Mouse (Mus musculus) left cerebral cortex, postnatal 36 days (tissue): ENCODE measurements at regions not wholly inside any gene's neighbourhood (a gene's known extent, or its start where the extent isn't known, plus 50 kb on each side); places are given as distances from the start of the nearest gene placed in this dataset.
"Not testable (repeated sequence)": the region's sequence is repeated elsewhere in the genome, so short reads cannot be mapped to it uniquely, and the experiment has no call there.

Source experiments
- DNase-seq, 2 experiments: peaks; one replicate each; pipeline ENCODE4 v3.0.0; 2021 to 2022; ENCODE audit warnings: low spot score in 2 of 2, mixed read lengths in 1 of 2
- intact Hi-C: fragments of 180-260 bp; cut with DNase I; formaldehyde crosslinking; loops from one replicate; pipeline ENCODE4 v1.15.1; 2025

DNA sequence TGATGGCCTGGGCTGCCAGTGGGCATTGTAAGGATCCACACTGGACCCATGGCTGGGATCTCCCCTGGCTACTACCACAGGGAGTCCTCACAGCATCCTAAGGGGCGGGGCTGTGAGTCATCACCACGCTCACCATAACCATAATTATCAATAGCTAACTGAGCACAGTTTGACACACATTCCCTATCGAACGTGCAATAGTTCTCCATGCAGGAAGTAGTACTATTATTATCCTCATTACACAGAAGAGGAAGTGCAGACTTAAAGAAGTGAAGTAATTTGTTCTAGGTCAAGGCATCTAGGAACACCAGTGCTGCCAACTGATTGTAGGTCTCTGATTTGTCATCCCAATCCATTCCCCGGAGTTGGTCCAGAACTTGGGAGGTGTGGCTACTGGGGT lies 84.1 kb upstream of the Trim2 start:
- intact Hi-C loops, result no loop called here
- DNase-seq, result no peak

DNA sequence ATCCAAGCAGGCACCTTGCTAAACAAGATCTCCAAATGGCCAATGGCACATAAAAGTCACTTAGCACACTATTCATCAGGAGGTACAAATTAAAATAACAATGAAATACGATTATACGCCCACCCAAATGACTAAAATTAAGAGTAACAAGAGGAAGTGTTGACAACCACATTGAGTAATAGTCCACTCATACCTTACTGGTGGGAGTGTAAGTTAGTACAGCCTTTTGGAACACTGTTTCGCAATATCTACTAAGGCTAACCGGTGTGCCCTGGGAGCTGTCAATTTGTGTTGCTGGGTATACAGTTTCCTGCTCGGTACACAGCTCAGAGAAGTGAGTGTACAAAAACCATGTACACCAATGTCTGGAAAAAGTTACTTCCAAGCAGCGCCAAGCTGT lies 81.8 kb upstream of the Trim2 start:
- intact Hi-C loops, result no loop called here
- no peak for DNase-seq

DNA sequence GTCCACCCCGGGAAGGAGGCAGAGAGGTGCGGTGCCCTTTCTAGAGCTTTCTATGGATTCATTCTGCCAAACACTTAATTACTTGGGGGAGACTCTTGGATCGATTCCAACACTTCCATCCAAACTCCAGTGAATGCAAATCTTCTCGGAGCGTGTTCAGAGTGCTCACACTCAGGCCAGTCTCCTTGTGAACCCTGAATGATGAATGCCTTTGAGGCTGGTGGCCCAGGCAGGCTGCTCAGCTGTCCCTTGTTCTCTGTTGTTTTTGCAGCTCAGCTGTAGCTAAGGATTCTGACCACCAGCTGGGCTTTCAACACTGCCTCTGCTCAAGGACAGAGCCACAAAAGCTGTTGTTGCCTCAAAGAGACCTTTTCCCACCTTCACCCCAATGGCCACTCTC lies 79.0 kb upstream of the Trim2 start:
- DNase-seq, result no peak
- intact Hi-C loops, result no loop called here

DNA sequence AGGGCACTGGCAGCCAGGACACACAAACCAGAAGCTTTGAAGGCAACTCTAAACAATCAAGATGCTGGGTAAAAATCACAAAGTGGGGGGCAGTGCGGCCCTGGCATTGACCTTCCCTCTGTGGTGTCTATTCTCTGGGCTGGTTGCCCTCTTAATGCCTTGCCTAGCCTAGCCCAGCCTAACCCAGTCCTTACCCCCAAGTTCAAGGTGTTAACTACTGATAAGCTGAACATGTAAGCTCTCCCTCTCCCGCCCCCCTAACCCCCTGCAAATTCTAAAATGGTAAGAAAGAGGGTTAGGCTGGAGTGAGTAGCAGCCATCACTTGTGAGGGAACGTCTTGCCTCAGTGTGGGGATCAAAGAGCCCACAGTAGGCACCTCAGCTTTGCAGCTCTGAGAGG lies 76.9 kb upstream of the Trim2 start:
- intact Hi-C loops, result no loop called here
- no peak for DNase-seq

DNA sequence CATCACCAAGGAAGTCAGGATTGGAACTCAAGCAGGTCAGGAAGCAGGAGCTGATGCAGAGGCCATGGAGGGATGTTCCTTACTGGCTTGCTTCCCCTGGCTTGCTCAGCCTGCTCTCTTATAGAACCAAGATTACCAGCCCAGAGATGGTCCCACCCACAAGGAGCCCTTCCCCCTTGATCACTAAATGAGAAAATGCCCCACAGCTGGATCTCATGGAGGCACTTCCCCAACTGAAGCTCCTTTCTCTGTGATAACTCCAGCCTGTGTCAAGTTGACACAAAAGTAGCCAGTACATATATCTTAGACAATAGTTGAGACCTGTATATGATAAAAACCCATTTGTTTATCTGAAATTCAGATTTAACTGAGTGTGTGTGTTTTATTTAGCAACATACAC lies 76.4 kb upstream of the Trim2 start:
- intact Hi-C loops, DNase-seq: not testable (repeated sequence)

DNA sequence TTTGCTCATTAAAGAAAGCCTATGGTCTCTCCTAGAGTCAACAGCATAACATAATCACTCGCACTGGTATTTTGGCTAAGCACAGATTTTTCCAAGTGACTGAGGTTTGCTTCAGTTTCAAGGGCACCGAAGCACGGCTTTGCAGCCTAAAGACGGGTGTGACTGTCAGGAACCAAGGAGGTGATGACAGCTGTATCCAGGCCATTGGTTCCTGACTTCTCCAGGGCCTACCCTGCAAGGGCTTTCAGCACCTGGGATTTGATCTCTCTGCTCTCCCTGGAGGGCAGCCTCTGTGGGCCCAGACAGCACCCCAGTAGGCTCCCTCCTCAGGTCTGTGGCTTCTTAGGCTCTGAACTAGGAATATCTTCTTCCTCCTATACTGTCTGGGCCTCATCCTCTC lies 75.3 kb upstream of the Trim2 start:
- intact Hi-C loops, result no loop called here
- no peak for DNase-seq

DNA sequence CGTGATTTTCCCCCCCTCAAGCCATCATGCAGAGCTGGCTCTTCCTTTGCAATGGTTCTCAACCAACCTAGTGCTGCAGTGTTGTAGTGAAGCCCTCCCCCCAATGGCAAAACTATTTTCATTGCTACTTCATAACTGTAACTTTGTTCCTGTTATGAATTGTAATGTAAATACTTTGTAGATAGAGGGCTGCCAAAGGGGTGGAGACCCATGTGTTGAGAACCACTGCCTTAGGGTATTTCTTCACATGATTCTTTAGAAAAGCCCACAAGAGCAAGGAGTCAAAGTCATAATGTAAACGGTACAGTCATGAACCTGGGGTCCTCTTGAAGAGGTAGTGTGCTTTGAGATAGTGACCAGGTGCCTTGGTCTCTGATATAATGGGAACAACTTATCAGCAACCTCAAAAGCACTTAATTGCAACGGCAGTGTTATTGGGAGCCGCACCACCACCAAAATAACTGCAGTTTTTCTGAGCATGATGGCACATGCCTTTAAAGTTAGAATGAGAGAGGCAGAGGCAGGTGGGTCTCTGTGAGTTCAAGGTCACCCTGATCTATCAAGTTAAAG lies 72.4 kb upstream of the Trim2 start:
- no peak for DNase-seq
- intact Hi-C loops, result no loop called here

DNA sequence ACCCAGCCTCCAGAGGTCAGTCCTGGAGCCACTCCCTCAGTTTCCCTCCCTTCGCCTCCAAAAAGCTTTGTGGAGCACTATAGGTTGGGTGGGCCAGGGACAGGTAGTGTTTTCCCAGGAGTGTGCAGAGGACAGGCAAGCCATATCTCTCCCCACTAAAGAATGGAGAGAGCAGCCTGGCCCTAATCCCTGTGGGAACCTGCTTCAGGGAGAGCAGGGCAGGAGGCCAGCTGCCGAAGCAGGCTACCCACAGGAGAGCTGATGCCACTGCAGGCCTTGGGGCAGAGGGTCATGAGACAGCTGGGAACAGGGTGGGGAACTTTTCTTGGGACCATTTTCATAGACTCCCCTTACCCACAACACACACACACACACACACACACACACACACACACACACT lies 69.8 kb upstream of the Trim2 start:
- no peak for DNase-seq
- intact Hi-C loops, result no loop called here

DNA sequence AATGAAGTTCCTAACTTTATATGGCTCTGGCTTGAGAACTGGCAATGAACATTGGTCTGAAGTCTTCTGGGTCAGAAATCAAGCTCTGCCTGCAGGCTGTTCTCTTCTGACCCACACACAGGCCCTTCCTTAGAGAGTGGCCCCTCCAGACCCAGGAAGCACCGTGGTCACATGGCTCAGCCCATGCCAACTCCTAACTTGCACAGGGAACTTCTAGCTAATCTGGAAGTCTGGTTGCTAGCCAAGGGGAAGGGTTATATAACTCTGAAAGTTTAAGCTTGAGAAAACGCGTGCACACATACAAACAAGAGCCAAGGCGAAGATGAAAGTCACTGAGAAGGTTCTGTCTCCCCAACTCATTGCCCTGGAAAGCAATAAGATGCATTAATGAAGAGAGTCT lies 69.2 kb upstream of the Trim2 start:
- DNase-seq, result no peak
- intact Hi-C loops, result no loop called here

DNA sequence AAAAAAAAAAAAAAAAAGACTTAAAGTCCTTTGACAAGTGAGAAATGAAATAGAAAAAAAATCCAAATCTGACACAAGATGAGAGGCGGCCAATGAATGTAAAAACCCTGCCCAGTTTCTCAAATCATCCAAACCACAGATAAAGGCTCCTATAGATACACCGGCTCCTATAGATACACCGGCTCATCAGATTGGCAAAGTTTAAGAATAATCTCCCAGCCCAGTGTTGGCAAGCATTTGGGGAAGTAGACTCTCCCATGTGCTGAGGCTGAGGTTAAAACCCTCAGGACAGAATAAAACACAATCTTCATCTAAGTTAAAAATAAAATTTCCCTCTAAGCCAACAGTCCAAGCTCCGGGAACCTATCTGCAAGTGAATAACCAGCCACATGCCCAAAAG lies 65.2 kb upstream of the Trim2 start:
- no peak for DNase-seq
- intact Hi-C loops, result no loop called here

DNA sequence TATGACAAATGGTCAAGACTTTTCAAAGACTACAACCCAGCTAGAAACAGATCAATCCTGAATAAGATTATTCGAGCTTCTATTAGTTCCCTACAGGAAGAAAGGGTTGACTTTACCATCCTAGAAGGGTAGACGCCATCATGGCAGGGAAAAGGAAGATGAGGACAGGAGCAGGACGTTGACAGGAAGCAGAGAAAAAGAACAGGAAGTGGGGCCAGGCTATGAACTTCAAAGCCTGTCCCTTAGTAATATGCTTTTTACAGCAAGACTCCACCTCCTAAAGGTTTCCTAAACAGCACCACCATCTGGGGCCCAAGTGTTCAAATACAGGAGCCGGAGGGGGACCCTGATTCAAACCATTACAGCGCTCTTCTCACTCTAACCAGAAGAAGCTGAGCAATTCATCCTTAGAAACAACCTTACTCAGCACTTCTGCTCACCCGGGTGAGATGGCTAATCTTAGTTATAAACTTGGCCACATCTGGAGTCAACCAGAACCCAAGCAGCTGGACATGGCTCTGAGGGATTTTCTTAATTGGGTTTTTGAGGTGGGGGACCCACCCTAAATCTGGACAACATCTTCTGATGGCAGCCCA lies 60.6 kb upstream of the Trim2 start:
- intact Hi-C loops, result no loop called here
- DNase-seq, result no peak

DNA sequence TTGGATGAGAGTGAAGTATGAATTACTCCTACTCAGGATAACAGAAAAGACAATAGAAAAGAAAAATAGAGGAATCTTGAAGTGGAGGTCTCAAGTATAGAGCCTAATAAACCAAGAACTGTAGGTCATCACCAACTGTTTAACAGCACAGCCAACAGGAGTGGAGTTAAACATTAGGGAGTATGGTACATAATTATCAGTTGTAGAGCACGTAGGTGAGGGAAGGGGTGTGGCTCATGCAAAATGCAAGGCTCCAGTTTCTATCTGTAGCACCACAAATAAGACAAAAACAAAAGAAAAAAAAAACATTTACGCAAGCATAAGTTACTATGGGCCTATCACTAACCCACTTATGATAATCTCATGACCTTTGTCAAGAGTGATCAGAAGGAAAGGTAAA lies 52.0 kb upstream of the Trim2 start:
- intact Hi-C loops, result loop anchor here (10.0 kb wide), 1 partner anchor 66 kb away; no protein-coding TSS in a partner anchor
- no peak for DNase-seq

DNA sequence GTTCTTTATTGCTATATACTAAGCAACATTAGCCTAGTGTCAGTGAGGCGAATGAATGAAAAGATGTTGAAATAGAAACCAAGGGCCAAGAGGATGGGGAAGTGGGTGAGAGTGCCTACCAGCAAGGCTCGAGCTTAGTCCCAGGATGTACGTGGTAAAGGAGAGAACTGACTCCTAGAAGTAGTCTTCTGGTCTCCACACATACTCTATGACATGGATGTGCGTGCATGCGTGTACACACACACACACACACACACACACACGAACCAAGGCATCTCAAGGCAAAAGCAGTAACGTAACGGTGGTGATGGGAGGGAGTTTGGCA lies 50.0 kb upstream of the Trim2 start:
- no peak for DNase-seq
- intact Hi-C loops, result loop anchor here (10.0 kb wide), 1 partner anchor 68 kb away; no protein-coding TSS in a partner anchor
